ENCODE assay signal across 10 mouse cellular contexts in the genomic region with DNA sequence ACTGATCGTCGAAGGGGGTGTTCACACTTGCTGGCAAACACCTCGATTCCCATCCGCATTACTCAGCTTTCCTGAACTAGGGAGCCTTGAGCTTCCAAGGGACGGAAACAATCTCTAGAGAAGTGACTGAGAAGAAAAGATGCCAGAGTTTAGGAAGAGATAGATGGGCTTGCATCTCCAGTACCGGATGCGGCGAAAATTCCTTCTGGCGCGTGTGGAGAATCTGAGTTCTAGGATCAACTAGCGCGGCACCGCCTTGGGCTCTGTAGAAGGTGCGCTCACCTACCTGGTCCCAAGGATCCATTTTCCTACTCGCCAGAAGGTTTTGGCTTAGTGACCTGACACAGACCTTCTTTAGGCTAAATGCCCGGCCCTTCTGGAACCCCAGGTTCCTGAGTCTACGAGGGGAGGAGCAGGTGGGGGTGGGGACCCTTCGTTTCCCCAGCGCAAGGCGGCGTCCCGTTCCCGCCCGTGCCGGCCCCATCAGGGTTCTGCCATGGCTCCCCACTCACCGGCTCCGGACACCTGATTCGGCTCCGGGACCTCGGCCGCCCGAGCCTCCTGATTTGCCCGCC. TPM values are rescaled to one million over a fixed set of nuclear protein-coding genes. Genes with fewer than 3 reads are reported as not detected.
DNase-seq lines count a peak whose midpoint lies in the region; ATAC-seq and TF ChIP-seq lines count a peak whose summit lies in the region.
"Had no signal": no experiment of that assay in that cellular context is flagged by ENCODE, and none has a peak within 500 bp of the region (broad histone marks: within the 10 kb centered on the region; RNA-seq: fewer than 3 reads in every experiment).

No protein-coding gene starts in this region.

- ATAC-seq in intestine, postnatal 0 days = 0 out of 2 replicates have a peak, but pooled peaks have one; percentile 4
- ATAC-seq in midbrain, postnatal 0 days (ENCODE audit: low FRiP score) = no peak

- peaks cover 6% of the 10 kb centered on the region; the same call in 1 of the 2 replicates for H3K36me3 ChIP-seq in heart, embryonic 10.5 days
- H3K36me3 ChIP-seq in embryonic facial prominence, embryonic 10.5 days (replicated peaks) = peaks cover 27% of the 10 kb centered on the region
- H3K36me3 ChIP-seq in intestine, postnatal 0 days (ENCODE audit: control insufficient read depth, insufficient read depth) = 0 out of 2 replicates have a peak, but pooled peaks cover 4% of the 10 kb centered on the region
- no peaks in the 10 kb centered on the region for H3K36me3 ChIP-seq in midbrain, postnatal 0 days (ENCODE audit: insufficient read depth, low read length)

- H3K4me1 ChIP-seq in heart, embryonic 10.5 days = peaks cover 75% of the 10 kb centered on the region
- peaks cover 84% of the 10 kb centered on the region for H3K4me1 ChIP-seq in embryonic facial prominence, embryonic 10.5 days
- 0 out of 2 replicates have a peak, but pooled peaks cover 3% of the 10 kb centered on the region for H3K4me1 ChIP-seq in intestine, postnatal 0 days (replicated peaks; ENCODE audit: control insufficient read depth, insufficient read depth, low read length)
- no peaks in the 10 kb centered on the region for H3K4me1 ChIP-seq in midbrain, postnatal 0 days (ENCODE audit: insufficient read depth, low read length)

- H3K27ac ChIP-seq in heart, embryonic 10.5 days = peak overlapping the region; percentile 91
- H3K27ac ChIP-seq in embryonic facial prominence, embryonic 10.5 days (replicated peaks) = peak overlapping the region; percentile 93
- peak overlapping the region; percentile 66; the same call in 1 of the 2 replicates for H3K27ac ChIP-seq in intestine, postnatal 0 days (ENCODE audit: low read depth, low read length)
- no peak overlapping the region for H3K27ac ChIP-seq in midbrain, postnatal 0 days (ENCODE audit: low read depth, low read length)

- under 1% methylated on average over 33 of the region's 33 CpGs for WGBS in heart, embryonic 10.5 days
- WGBS in embryonic facial prominence, embryonic 10.5 days = under 1% methylated on average over 33 of the region's 33 CpGs
- 2% methylated on average over 33 of the region's 33 CpGs for WGBS in intestine, postnatal 0 days
- WGBS in midbrain, postnatal 0 days = under 1% methylated on average over 33 of the region's 33 CpGs

- peak overlapping the region; percentile 90 for H3K4me2 ChIP-seq in intestine, postnatal 0 days (replicated peaks; ENCODE audit: low read depth)
- H3K4me2 ChIP-seq in midbrain, postnatal 0 days (ENCODE audit: low read depth, low read length, poor library complexity, severe bottlenecking) = no peak overlapping the region

- DNase-seq in heart, embryonic 10.5 days (ENCODE audit: low spot score) = no peak
- DNase-seq in heart, postnatal 14 days = no peak
- no peak for DNase-seq in embryonic facial prominence, embryonic 10.5 days (ENCODE audit: low spot score)
- DNase-seq in midbrain, postnatal 0 days (ENCODE audit: low spot score) = no peak
- no peak for DNase-seq in right cerebral cortex, postnatal 4 days
- no peak for DNase-seq in gastrocnemius, postnatal 25 days
- DNase-seq in gastrocnemius, postnatal 4 days (ENCODE audit: low spot score in 2 of 2) = no peak

- intact Hi-C loops in heart, postnatal 14 days (cut with DNase I) = no loop called here

- no peak for TF ChIP-seq CTCF in intestine, postnatal 0 days (IDR thresholded peaks at IDR 0.05; ENCODE audit: low read depth)
- TF ChIP-seq CTCF in midbrain, postnatal 0 days (IDR thresholded peaks at IDR 0.05) = no peak

- no peaks in the 10 kb centered on the region for H3K9me3 ChIP-seq in heart, embryonic 10.5 days
- H3K9me3 ChIP-seq in embryonic facial prominence, embryonic 10.5 days = no peaks in the 10 kb centered on the region
- H3K9me3 ChIP-seq in intestine, postnatal 0 days (ENCODE audit: control insufficient read depth) = no peaks in the 10 kb centered on the region
- H3K9me3 ChIP-seq in midbrain, postnatal 0 days (ENCODE audit: low read length) = no peaks in the 10 kb centered on the region

- peaks cover 99% of the 10 kb centered on the region for H3K27me3 ChIP-seq in heart, embryonic 10.5 days (ENCODE audit: insufficient read depth, poor library complexity, severe bottlenecking)
- peaks cover 98% of the 10 kb centered on the region for H3K27me3 ChIP-seq in embryonic facial prominence, embryonic 10.5 days (replicated peaks; ENCODE audit: low read depth, poor library complexity, severe bottlenecking)
- peaks cover 80% of the 10 kb centered on the region for H3K27me3 ChIP-seq in intestine, postnatal 0 days (replicated peaks; ENCODE audit: control insufficient read depth, insufficient read depth, low read length)
- H3K27me3 ChIP-seq in midbrain, postnatal 0 days (ENCODE audit: insufficient read depth, low read length) = peaks cover 85% of the 10 kb centered on the region

- 0 out of 2 replicates have a peak overlapping the region, but pooled peaks have one; percentile 40 for H3K9ac ChIP-seq in intestine, postnatal 0 days (ENCODE audit: low read depth, low read length)
- no peak overlapping the region for H3K9ac ChIP-seq in midbrain, postnatal 0 days (replicated peaks; ENCODE audit: low read length, poor library complexity, severe bottlenecking)

- H3K4me3 ChIP-seq in heart, embryonic 10.5 days = peak overlapping the region; percentile 75
- H3K4me3 ChIP-seq in embryonic facial prominence, embryonic 10.5 days = peak overlapping the region; percentile 70
- peak overlapping the region; percentile 60 for H3K4me3 ChIP-seq in intestine, postnatal 0 days (ENCODE audit: low read depth, low read length)
- 0 out of 2 replicates have a peak overlapping the region, but pooled peaks have one; percentile 8 for H3K4me3 ChIP-seq in midbrain, postnatal 0 days (ENCODE audit: low read depth, low read length)

RNA-seq across cellular contexts. Expression of gene Tbx2, which starts 0.6 kb away (rescaled TPM):
- polyA plus RNA-seq in heart, embryonic 10.5 days (2016; fragmentation: Nextera tagmentation; extraction: Ambion mirVana) = 2.5 and 7.6 TPM in 2 replicates
- 10 to 100 TPM; 11.8 to 14.5 TPM for total RNA-seq in heart, postnatal 14 days (2021)
- 9.9 and 10.9 TPM in 2 replicates for polyA plus RNA-seq in embryonic facial prominence, embryonic 10.5 days (2016; fragmentation: Nextera tagmentation; extraction: Ambion mirVana)
- 3.0 and 3.3 TPM in 2 replicates for polyA plus RNA-seq in intestine, postnatal 0 days (2015; fragmentation: Nextera tagmentation; extraction: Ambion mirVana)
- total RNA-seq in midbrain, postnatal 0 days (2014; rRNA removed) = 3.9 and 4.4 TPM in 2 replicates
- 0.32 and 0.42 TPM in 2 replicates for polyA plus RNA-seq in midbrain, postnatal 0 days (2015; fragmentation: Nextera tagmentation; extraction: Ambion mirVana)
- total RNA-seq in gastrocnemius, postnatal 25 days (2021) = 1 to 10 TPM; 2.7 to 3.6 TPM
- total RNA-seq in gastrocnemius, postnatal 4 days (2021) = 10 to 100 TPM; 17.1 to 20.8 TPM

RNA-seq across cellular contexts. Expression of gene Gm11444, which starts 18.4 kb away (rescaled TPM):
- not detected in 2 replicates for polyA plus RNA-seq in heart, embryonic 10.5 days (2016; fragmentation: Nextera tagmentation; extraction: Ambion mirVana)
- total RNA-seq in heart, postnatal 14 days (2021) = not detected
- polyA plus RNA-seq in embryonic facial prominence, embryonic 10.5 days (2016; fragmentation: Nextera tagmentation; extraction: Ambion mirVana) = not detected in 2 replicates
- polyA plus RNA-seq in intestine, postnatal 0 days (2015; fragmentation: Nextera tagmentation; extraction: Ambion mirVana) = not detected in 2 replicates
- total RNA-seq in midbrain, postnatal 0 days (2014; rRNA removed) = not detected in 2 replicates
- polyA plus RNA-seq in midbrain, postnatal 0 days (2015; fragmentation: Nextera tagmentation; extraction: Ambion mirVana) = not detected in 2 replicates
- not detected for total RNA-seq in gastrocnemius, postnatal 25 days (2021)
- not detected for total RNA-seq in gastrocnemius, postnatal 4 days (2021)
- total RNA-seq: monocyte, adult 5-6 weeks had no signal
- polyA plus RNA-seq: cortical plate, adult 2 months had no signal

RNA-seq across cellular contexts. Expression of gene Tbx4, which starts 54.5 kb away (rescaled TPM):
- 0.80 and 4.1 TPM in 2 replicates for polyA plus RNA-seq in heart, embryonic 10.5 days (2016; fragmentation: Nextera tagmentation; extraction: Ambion mirVana)
- total RNA-seq in heart, postnatal 14 days (2021) = under 1 TPM in 1 of 2 experiments, not detected in 1; 0.14 TPM
- polyA plus RNA-seq in embryonic facial prominence, embryonic 10.5 days (2016; fragmentation: Nextera tagmentation; extraction: Ambion mirVana) = 1.0 and 1.4 TPM in 2 replicates
- not detected in 2 replicates for polyA plus RNA-seq in intestine, postnatal 0 days (2015; fragmentation: Nextera tagmentation; extraction: Ambion mirVana)
- total RNA-seq in midbrain, postnatal 0 days (2014; rRNA removed) = 0.05 and 0.27 TPM in 2 replicates
- polyA plus RNA-seq in midbrain, postnatal 0 days (2015; fragmentation: Nextera tagmentation; extraction: Ambion mirVana) = 0.20 and 0.37 TPM in 2 replicates
- 1 to 10 TPM; 1.2 to 1.4 TPM for total RNA-seq in gastrocnemius, postnatal 25 days (2021)
- 1 to 10 TPM; 5.8 to 6.2 TPM for total RNA-seq in gastrocnemius, postnatal 4 days (2021)
- total RNA-seq: monocyte, adult 5-6 weeks had no signal

Comparison
In these comparisons a context has a peak if more than half of its experiments do, and no peak if none do; other contexts are left out.
1. H3K4me3 ChIP-seq: peak in every context shown above with its lines; median percentile 75 in heart, embryonic 10.5 days; 70 in embryonic facial prominence, embryonic 10.5 days; 60 in intestine, postnatal 0 days; 8 in midbrain, postnatal 0 days.